Mouse (Mus musculus) hindbrain, postnatal 0 days (tissue): ENCODE measurements around the gene 9430097D07Rik. TPM values are rescaled to one million over a fixed set of nuclear protein-coding genes. Genes with fewer than 3 reads are reported as not detected.

Experiments used
- ATAC-seq: fragments of 200-750 bp; cut with Nextera tagmentation; 2 replicates; pipeline ENCODE4 v1.8.0; 2017; ENCODE audit warnings: mild to moderate bottlenecking, moderate TSS enrichment, moderate library complexity
- DNase-seq: peaks from one replicate; pipeline ENCODE4 v3.0.0-alpha.2; 2015; ENCODE audit warnings: low spot score
- H3K27ac ChIP-seq: fragments of 300-500 bp; sonication (generic); 2 replicates; pipeline ENCODE4 v1.5.1; 2014; ENCODE audit warnings: mild to moderate bottlenecking
- H3K27me3 ChIP-seq: fragments of 300-500 bp; sonication (generic); 2 replicates; pipeline ENCODE4 v1.6.1; 2014; ENCODE audit warnings: low read length, mixed read lengths; ENCODE audit not compliant: insufficient read depth
- H3K36me3 ChIP-seq: fragments of 300-500 bp; sonication (generic); 2 replicates; pipeline ENCODE4 v1.6.1; 2014; ENCODE audit warnings: low read length, mixed read lengths; ENCODE audit not compliant: insufficient read depth
- H3K4me1 ChIP-seq: fragments of 300-500 bp; sonication (generic); 2 replicates; pipeline ENCODE4 v1.6.1; 2014; ENCODE audit warnings: antibody characterized with exemption, low read length, mixed read lengths; ENCODE audit not compliant: insufficient read depth
- H3K4me2 ChIP-seq: fragments of 300-500 bp; sonication (generic); 2 replicates; pipeline ENCODE4 v1.6.1; 2014; ENCODE audit warnings: low read depth, mild to moderate bottlenecking, low read length, moderate library complexity, mixed read lengths
- H3K4me3 ChIP-seq: fragments of 300-500 bp; sonication (generic); 2 replicates; pipeline ENCODE4 v1.5.1; 2014; ENCODE audit warnings: low read length
- H3K9ac ChIP-seq: fragments of 300-500 bp; sonication (generic); replicated peaks from 2 replicates; pipeline ENCODE4 v1.6.1; 2014; ENCODE audit warnings: mild to moderate bottlenecking, low read length, moderate library complexity, mixed read lengths
- H3K9me3 ChIP-seq: fragments of 300-500 bp; sonication (generic); 2 replicates; pipeline ENCODE4 v1.6.1; 2016; ENCODE audit warnings: low read length, mixed read lengths
- CTCF ChIP-seq: IDR thresholded peaks from 2 replicates; pipeline ENCODE4 v1.5.1; 2016; ENCODE audit warnings: antibody characterized with exemption, control low read depth, low read depth
- WGBS: fragments of 180-500 bp; shearing (Covaris S2); extraction: QIAGEN DNeasy Blood & Tissue Kit; methylation state at CpG from one replicate; pipeline ENCODE4 v1.1.7; 2014; 5-methylcytosine and 5-hydroxymethylcytosine counted together
- polyA plus RNA-seq: library from polyadenylated mRNA; unstranded; fragments of >200 nt; fragmentation: Nextera tagmentation; extraction: Ambion mirVana; gene quantifications from 2 replicates; pipeline ENCODE4 v1.2.1, GENCODE M21; 2015
- total RNA-seq: library from RNA; depleted of rRNA; stranded (reverse); fragments of >200 nt; gene quantifications from 2 replicates; pipeline ENCODE4 v1.2.3, GENCODE M21; 2014; rRNA removed

The 9430097D07Rik gene
- total and polyA plus RNA-seq, 2 experiments from 2014 or later = 0.21 to 0.76 TPM

- 86% methylated on average over 1 of the region's 1 CpGs for WGBS
- Histone ChIP-seq H3K36me3 (no peaks in the 10 kb centered on the region), H3K9ac (no peak overlapping the region), H3K27me3 (no peaks in the 10 kb centered on the region), H3K9me3 (no peaks in the 10 kb centered on the region), H3K27ac (no peak overlapping the region), H3K4me2 (no peak overlapping the region), H3K4me1 (no peaks in the 10 kb centered on the region), H3K4me3 (no peak overlapping the region)
- no peak for TF ChIP-seq CTCF
- DNase-seq (no peak), ATAC-seq (no peak)
Observed at GRCm38 (mm10) chr2:32528326-32528725, 47.2 kb downstream of the 9430097D07Rik start.

- DNase-seq = no peak
- no peak overlapping the region for H3K4me2 ChIP-seq
- H3K36me3 ChIP-seq = no peaks in the 10 kb centered on the region
- no peak overlapping the region for H3K9ac ChIP-seq
- no peak overlapping the region for H3K27ac ChIP-seq
- H3K9me3 ChIP-seq = no peaks in the 10 kb centered on the region
- no peaks in the 10 kb centered on the region for H3K4me1 ChIP-seq
- no peak overlapping the region for H3K4me3 ChIP-seq
- no peak for TF ChIP-seq CTCF
- H3K27me3 ChIP-seq = no peaks in the 10 kb centered on the region
- WGBS = 68% methylated on average over 14 of the region's 14 CpGs
- no peak for ATAC-seq
Observed at GRCm38 (mm10) chr2:32527468-32527966, 48.0 kb downstream of the 9430097D07Rik start.

GRCm38 (mm10) chr2:32525816-32526215, 49.7 kb downstream of the 9430097D07Rik start:
- no peak overlapping the region for H3K27ac ChIP-seq
- no peaks in the 10 kb centered on the region for H3K27me3 ChIP-seq
- no peak for ATAC-seq

GRCm38 (mm10) chr2:32524536-32525031, 50.9 kb downstream of the 9430097D07Rik start:
- no peaks in the 10 kb centered on the region for H3K4me1 ChIP-seq
- no peak overlapping the region for H3K4me2 ChIP-seq
- H3K9me3 ChIP-seq = no peaks in the 10 kb centered on the region
- no peak overlapping the region for H3K4me3 ChIP-seq
- TF ChIP-seq CTCF = no peak
- WGBS = 91% methylated on average over 13 of the region's 13 CpGs
- no peak overlapping the region for H3K9ac ChIP-seq
- H3K27ac ChIP-seq = no peak overlapping the region
- no peak for ATAC-seq
- no peaks in the 10 kb centered on the region for H3K36me3 ChIP-seq
- DNase-seq = no peak
- no peaks in the 10 kb centered on the region for H3K27me3 ChIP-seq

More at GRCm38 (mm10) chr2:32525816-32526215, 49.7 kb downstream of the 9430097D07Rik start:
- no peak for DNase-seq
- WGBS = 81% methylated on average over 12 of the region's 12 CpGs
- H3K4me3 ChIP-seq = no peak overlapping the region
- H3K9ac ChIP-seq = no peak overlapping the region
- no peaks in the 10 kb centered on the region for H3K36me3 ChIP-seq
- no peak for TF ChIP-seq CTCF
- H3K4me2 ChIP-seq = no peak overlapping the region
- no peaks in the 10 kb centered on the region for H3K9me3 ChIP-seq
- H3K4me1 ChIP-seq = no peaks in the 10 kb centered on the region

Other genes with a start within 250 kb of the 9430097D07Rik start
- gene Ciz1, start 223.4 kb downstream of the 9430097D07Rik start, total RNA-seq = 87.6 and 103 TPM in 2 replicates
- 33.3 and 40.3 TPM in 2 replicates for gene Ciz1, start 223.4 kb downstream of the 9430097D07Rik start, polyA plus RNA-seq
- gene Dnm1, start 222.3 kb downstream of the 9430097D07Rik start, total RNA-seq = 190 and 211 TPM in 2 replicates
- 87.6 and 96.9 TPM in 2 replicates for gene Dnm1, start 222.3 kb downstream of the 9430097D07Rik start, polyA plus RNA-seq
- gene 1110008P14Rik, start 193.7 kb downstream of the 9430097D07Rik start, total RNA-seq = 458 and 481 TPM in 2 replicates
- 220 and 233 TPM in 2 replicates for gene 1110008P14Rik, start 193.7 kb downstream of the 9430097D07Rik start, polyA plus RNA-seq
- 0.31 and 0.58 TPM in 2 replicates for gene Lcn2, start 187.4 kb downstream of the 9430097D07Rik start, total RNA-seq
- gene Lcn2, start 187.4 kb downstream of the 9430097D07Rik start, polyA plus RNA-seq = 0.80 and 0.93 TPM in 2 replicates
- 41.3 and 45.5 TPM in 2 replicates for gene Ptges2, start 179.8 kb downstream of the 9430097D07Rik start, total RNA-seq
- gene Ptges2, start 179.8 kb downstream of the 9430097D07Rik start, polyA plus RNA-seq = 55.6 and 57.0 TPM in 2 replicates
- 3.1 and 3.7 TPM in 2 replicates for gene Naif1, start 125.2 kb downstream of the 9430097D07Rik start, total RNA-seq
- gene Naif1, start 125.2 kb downstream of the 9430097D07Rik start, polyA plus RNA-seq = 2.9 and 3.0 TPM in 2 replicates
- gene Slc25a25, start 124.2 kb downstream of the 9430097D07Rik start, total RNA-seq = 64.3 and 69.6 TPM in 2 replicates
- 44.4 and 46.4 TPM in 2 replicates for gene Slc25a25, start 124.2 kb downstream of the 9430097D07Rik start, polyA plus RNA-seq
- 23.6 and 25.4 TPM in 2 replicates for gene Fam102a, start 40.4 kb downstream of the 9430097D07Rik start, total RNA-seq
- 7.9 and 8.2 TPM in 2 replicates for gene Fam102a, start 40.4 kb downstream of the 9430097D07Rik start, polyA plus RNA-seq
- gene Dpm2, start 4.8 kb downstream of the 9430097D07Rik start, total RNA-seq = 64.1 and 70.8 TPM in 2 replicates
- 139 and 146 TPM in 2 replicates for gene Dpm2, start 4.8 kb downstream of the 9430097D07Rik start, polyA plus RNA-seq
- 15.1 and 35.0 TPM in 2 replicates for gene Pip5kl1, start 887 bp downstream of the 9430097D07Rik start, total RNA-seq
- gene Pip5kl1, start 887 bp downstream of the 9430097D07Rik start, polyA plus RNA-seq = 16.7 and 19.1 TPM in 2 replicates
- 66.9 and 75.7 TPM in 2 replicates for gene St6galnac4, start 11.4 kb upstream of the 9430097D07Rik start, total RNA-seq
- gene St6galnac4, start 11.4 kb upstream of the 9430097D07Rik start, polyA plus RNA-seq = 45.6 and 47.5 TPM in 2 replicates
- 87.0 and 114 TPM in 2 replicates for gene St6galnac6, start 24.0 kb upstream of the 9430097D07Rik start, total RNA-seq
- gene St6galnac6, start 24.0 kb upstream of the 9430097D07Rik start, polyA plus RNA-seq = 39.5 and 40.9 TPM in 2 replicates
- gene Ak1, start 46.1 kb upstream of the 9430097D07Rik start, total RNA-seq = 89.8 and 92.2 TPM in 2 replicates
- 103 and 106 TPM in 2 replicates for gene Ak1, start 46.1 kb upstream of the 9430097D07Rik start, polyA plus RNA-seq
- gene Eng, start 70.9 kb upstream of the 9430097D07Rik start, total RNA-seq = 23.7 and 24.1 TPM in 2 replicates
- 23.7 and 23.8 TPM in 2 replicates for gene Eng, start 70.9 kb upstream of the 9430097D07Rik start, polyA plus RNA-seq
- gene Fpgs, start 128.5 kb upstream of the 9430097D07Rik start, total RNA-seq = 23.1 and 32.6 TPM in 2 replicates
- 22.8 and 23.4 TPM in 2 replicates for gene Fpgs, start 128.5 kb upstream of the 9430097D07Rik start, polyA plus RNA-seq
- 108 and 116 TPM in 2 replicates for gene Cdk9, start 137.4 kb upstream of the 9430097D07Rik start, total RNA-seq
- 61.1 and 65.3 TPM in 2 replicates for gene Cdk9, start 137.4 kb upstream of the 9430097D07Rik start, polyA plus RNA-seq
- 43.8 and 56.9 TPM in 2 replicates for gene Sh2d3c, start 145.4 kb upstream of the 9430097D07Rik start, total RNA-seq
- gene Sh2d3c, start 145.4 kb upstream of the 9430097D07Rik start, polyA plus RNA-seq = 49.5 and 52.8 TPM in 2 replicates
- 1.7 and 3.2 TPM in 2 replicates for gene 6330409D20Rik, start 165.3 kb upstream of the 9430097D07Rik start, total RNA-seq
- 3.6 and 5.1 TPM in 2 replicates for gene 6330409D20Rik, start 165.3 kb upstream of the 9430097D07Rik start, polyA plus RNA-seq
- 75.1 and 81.1 TPM in 2 replicates for gene Tor2a, start 181.6 kb upstream of the 9430097D07Rik start, total RNA-seq
- gene Tor2a, start 181.6 kb upstream of the 9430097D07Rik start, polyA plus RNA-seq = 48.2 and 49.1 TPM in 2 replicates
- gene Ttc16, start 199.9 kb upstream of the 9430097D07Rik start, total RNA-seq = 0.78 and 1.6 TPM in 2 replicates
- 0.58 and 0.76 TPM in 2 replicates for gene Ttc16, start 199.9 kb upstream of the 9430097D07Rik start, polyA plus RNA-seq
- gene Ptrh1, start 200.1 kb upstream of the 9430097D07Rik start, total RNA-seq = 0.75 and 2.9 TPM in 2 replicates
- 4.0 and 4.4 TPM in 2 replicates for gene Ptrh1, start 200.1 kb upstream of the 9430097D07Rik start, polyA plus RNA-seq
- gene Cfap157, start 208.7 kb upstream of the 9430097D07Rik start, total RNA-seq = 0.16 and 0.40 TPM in 2 replicates
- gene Cfap157, start 208.7 kb upstream of the 9430097D07Rik start, polyA plus RNA-seq = 0.64 and 1.1 TPM in 2 replicates